Mouse (Mus musculus) urinary bladder, postnatal 25 days (tissue): ENCODE results near the gene Apba2.

Experiments
- DNase-seq: peaks from one replicate; pipeline ENCODE4 v3.0.0; 2022; ENCODE audit warnings: low spot score

The Apba2 gene

GRCm38 (mm10) chr7:64531297-64531696, 29.8 kb downstream of the Apba2 start:
- no peak for DNase-seq

- DNase-seq, result no peak
Observed at GRCm38 (mm10) chr7:64533374-64533773, 31.9 kb downstream of the Apba2 start.

GRCm38 (mm10) chr7:64535269-64535668, 33.8 kb downstream of the Apba2 start:
- DNase-seq, result no peak

GRCm38 (mm10) chr7:64539450-64540148, 38.1 kb downstream of the Apba2 start:
- DNase-seq, result no peak

GRCm38 (mm10) chr7:64546801-64547200, 45.3 kb downstream of the Apba2 start:
- no peak for DNase-seq

- DNase-seq, result no peak
Observed at GRCm38 (mm10) chr7:64550856-64551255, 49.4 kb downstream of the Apba2 start.

GRCm38 (mm10) chr7:64552523-64553190, 51.2 kb downstream of the Apba2 start:
- no peak for DNase-seq

- no peak for DNase-seq
Observed at GRCm38 (mm10) chr7:64561711-64562498, 60.4 kb downstream of the Apba2 start.

- DNase-seq, result no peak
Observed at GRCm38 (mm10) chr7:64564891-64565571, 63.5 kb downstream of the Apba2 start.

- no peak for DNase-seq
Observed at GRCm38 (mm10) chr7:64566371-64567243, 65.1 kb downstream of the Apba2 start.

GRCm38 (mm10) chr7:64568722-64569121, 67.2 kb downstream of the Apba2 start:
- no peak for DNase-seq

- no peak for DNase-seq
Observed at GRCm38 (mm10) chr7:64569676-64570075, 68.2 kb downstream of the Apba2 start.

- DNase-seq, result no peak
Observed at GRCm38 (mm10) chr7:64570914-64571313, 69.4 kb downstream of the Apba2 start.

- DNase-seq, result no peak
Observed at GRCm38 (mm10) chr7:64574144-64574543, 72.6 kb downstream of the Apba2 start.

GRCm38 (mm10) chr7:64576519-64576951, 75.0 kb downstream of the Apba2 start:
- no peak for DNase-seq

GRCm38 (mm10) chr7:64578176-64578575, 76.7 kb downstream of the Apba2 start:
- DNase-seq, result no peak

GRCm38 (mm10) chr7:64579887-64580286, 78.4 kb downstream of the Apba2 start:
- no peak for DNase-seq

GRCm38 (mm10) chr7:64580293-64580692, 78.8 kb downstream of the Apba2 start:
- no peak for DNase-seq

- DNase-seq, result no peak
Observed at GRCm38 (mm10) chr7:64582358-64582757, 80.9 kb downstream of the Apba2 start.

- no peak for DNase-seq
Observed at GRCm38 (mm10) chr7:64583670-64584121, 82.2 kb downstream of the Apba2 start.

- no peak for DNase-seq
Observed at GRCm38 (mm10) chr7:64586133-64586532, 84.6 kb downstream of the Apba2 start.
